Mouse (Mus musculus): ENCODE measurements around the gene Sirt2. TPM values are rescaled to one million over a fixed set of nuclear protein-coding genes. Genes with fewer than 3 reads are reported as not detected.
A peak's percentile ranks its signal among the peaks of the same experiment; 100 is the strongest.

The Sirt2 gene
- polyA plus RNA-seq, 1 experiment from 2014 or later: 74.5 TPM

DNA sequence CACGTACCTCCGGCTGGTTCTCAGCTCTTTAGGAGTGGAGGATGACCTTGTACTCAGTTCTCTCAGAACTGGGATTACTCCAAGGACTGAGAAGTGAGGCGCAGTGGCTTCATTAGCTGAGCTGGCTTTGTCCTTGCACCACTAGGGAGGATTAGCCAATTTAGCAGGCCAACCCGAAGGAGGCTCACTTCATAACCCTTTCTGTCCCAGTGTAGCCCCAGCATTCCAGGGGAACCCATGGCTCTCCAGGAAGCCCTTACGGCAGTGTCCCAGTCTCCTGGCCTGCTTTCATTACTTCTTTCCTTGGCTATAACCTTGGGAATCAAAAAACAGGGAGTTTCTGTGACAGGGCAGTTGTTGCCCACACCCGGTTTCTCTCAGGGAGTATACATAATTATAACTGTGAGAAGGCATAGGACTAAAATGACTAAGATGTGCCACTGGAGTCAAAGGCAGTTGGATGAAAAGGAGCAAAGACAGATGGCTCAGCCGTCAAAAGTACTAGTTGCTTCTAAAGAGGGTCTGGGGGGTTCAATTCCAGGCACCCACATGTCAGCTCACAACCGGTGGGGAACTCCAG lies 41.2 kb downstream of the Sirt2 start:
- DNase-seq (ENCODE audit: low spot score): no peak
- H3K27me3 ChIP-seq (ENCODE audit: low read depth, poor library complexity, severe bottlenecking): no peaks in the 10 kb centered on the region
- peak overlapping the region; percentile 100 for H3K27ac ChIP-seq
- WGBS: 52% methylated on average over 6 of the region's 8 CpGs
- no peaks in the 10 kb centered on the region for H3K9me3 ChIP-seq (replicated peaks)
- peaks cover 11% of the 10 kb centered on the region for H3K36me3 ChIP-seq
- peaks cover 46% of the 10 kb centered on the region for H3K4me1 ChIP-seq
- peak overlapping the region; percentile 87 for H3K4me3 ChIP-seq

DNA sequence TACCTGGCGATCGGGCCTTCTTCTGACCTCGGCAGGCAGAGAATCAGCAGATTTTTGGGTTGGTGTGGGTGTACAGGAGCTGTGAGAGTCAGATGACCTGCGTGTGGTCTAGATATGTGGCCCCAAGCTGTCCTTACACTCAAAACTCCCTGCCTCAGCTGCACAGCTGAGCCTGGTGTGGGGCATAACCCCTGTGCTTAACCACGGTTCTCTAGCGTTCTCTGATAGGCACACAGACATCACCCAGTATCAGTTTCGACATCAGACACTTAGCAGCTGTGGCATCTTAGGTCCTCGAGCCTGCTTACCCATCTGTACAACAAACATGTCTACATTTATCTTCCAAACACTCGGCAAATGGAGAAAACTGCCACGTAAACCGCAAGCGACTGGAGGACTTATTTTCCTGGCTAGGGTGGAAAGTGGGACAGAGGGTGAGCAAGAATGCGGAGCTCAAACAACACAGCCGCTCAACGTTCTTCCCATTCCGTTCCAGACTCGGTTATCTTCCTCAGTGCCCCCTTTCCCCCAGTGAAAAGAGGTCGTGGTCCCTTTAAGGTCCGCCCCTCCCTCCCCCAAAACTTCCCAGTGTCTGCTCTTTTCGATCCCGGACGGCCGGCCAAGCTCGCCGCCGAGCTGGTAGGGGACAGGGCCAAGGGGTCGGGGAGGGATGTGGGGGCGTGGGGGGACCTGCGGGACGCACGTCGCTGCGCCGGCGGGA lies 41.8 kb downstream of the Sirt2 start, which contains the start of gene Hnrnpl:
Gene Hnrnpl (plus strand): TSS at position 321 of the 721 bp plus-strand sequence.
- H3K27ac ChIP-seq: peak within 1 kb of the TSS; percentile 100
- DNase-seq (ENCODE audit: low spot score): no peak
- no peaks in the 10 kb centered on the region for H3K9me3 ChIP-seq (replicated peaks)
- H3K36me3 ChIP-seq: peaks cover 17% of the 10 kb centered on the region
- 5% methylated on average over 35 of the region's 35 CpGs for WGBS
- H3K27me3 ChIP-seq (ENCODE audit: low read depth, poor library complexity, severe bottlenecking): no peaks in the 10 kb centered on the region
- H3K4me3 ChIP-seq: peak within 1 kb of the TSS; percentile 87
- peaks cover 46% of the 10 kb centered on the region for H3K4me1 ChIP-seq

DNA sequence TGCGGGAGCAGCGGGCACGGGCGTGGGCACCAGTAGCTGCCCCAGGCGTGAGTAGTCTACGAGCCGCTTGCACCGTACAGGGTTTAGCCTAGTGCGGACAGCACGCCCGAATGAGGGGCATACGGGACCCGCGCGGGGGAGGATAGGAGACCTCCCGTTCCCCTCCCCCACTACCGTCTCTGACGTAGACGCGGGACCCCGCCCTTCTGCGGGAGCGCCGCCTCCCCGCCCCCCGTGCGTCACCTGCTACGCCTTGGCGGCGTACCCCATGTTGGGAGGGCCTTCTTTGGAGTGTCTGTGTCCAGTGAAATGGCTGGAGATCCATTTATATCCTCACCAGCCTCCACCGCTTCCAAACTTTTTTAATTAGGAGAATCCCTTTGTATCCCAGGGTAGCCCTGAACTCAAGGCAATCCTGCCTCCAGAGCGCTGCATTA lies 42.4 kb downstream of the Sirt2 start:
- peak overlapping the region; percentile 87 for H3K4me3 ChIP-seq
- H3K27me3 ChIP-seq (ENCODE audit: low read depth, poor library complexity, severe bottlenecking): no peaks in the 10 kb centered on the region
- DNase-seq (ENCODE audit: low spot score): peak; percentile 97
- WGBS: under 1% methylated on average over 32 of the region's 32 CpGs
- H3K9me3 ChIP-seq (replicated peaks): no peaks in the 10 kb centered on the region
- H3K27ac ChIP-seq: peak overlapping the region; percentile 100
- H3K36me3 ChIP-seq: peaks cover 23% of the 10 kb centered on the region
- peaks cover 46% of the 10 kb centered on the region for H3K4me1 ChIP-seq

DNA sequence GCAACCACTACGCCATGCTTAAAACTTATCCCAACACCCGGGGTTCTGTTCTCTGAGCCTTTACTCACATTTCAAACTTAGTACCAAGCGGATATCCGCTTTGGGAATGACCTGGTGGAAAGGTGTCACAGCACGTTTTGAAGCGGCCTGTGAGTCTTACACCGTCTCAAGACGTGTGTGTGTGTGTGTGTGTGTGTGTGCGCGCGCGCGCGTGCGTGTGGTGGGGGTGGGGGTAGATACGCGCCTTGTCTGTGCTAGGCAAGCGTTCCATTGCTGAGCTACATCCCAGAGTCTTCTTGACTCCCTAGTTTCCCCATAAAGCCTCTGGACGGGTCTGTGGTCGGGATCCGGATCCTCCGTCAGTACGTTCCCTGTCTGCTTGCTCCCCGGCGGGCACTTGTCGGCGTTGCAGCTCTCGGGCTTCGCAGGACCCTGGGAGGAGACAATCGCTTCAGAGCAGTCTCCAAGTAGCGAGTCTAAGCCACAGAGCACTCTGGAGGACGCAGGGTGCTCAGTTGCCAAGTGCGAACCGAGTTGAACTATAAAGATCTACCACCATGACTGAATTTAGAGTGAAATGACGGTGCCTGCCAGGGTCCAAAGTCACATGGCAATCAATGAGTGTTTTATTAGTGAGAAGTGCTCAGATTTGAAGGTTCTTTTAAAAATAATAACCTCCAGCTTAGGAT lies 43.0 kb downstream of the Sirt2 start:
- Histone ChIP-seq H3K36me3 (peaks cover 29% of the 10 kb centered on the region), H3K4me3 (peak overlapping the region; percentile 87), H3K9me3 (replicated peaks) (no peaks in the 10 kb centered on the region), H3K27ac (peak overlapping the region; percentile 100), H3K27me3 (ENCODE audit: low read depth, poor library complexity, severe bottlenecking) (no peaks in the 10 kb centered on the region), H3K4me1 (peaks cover 45% of the 10 kb centered on the region)
- DNase-seq (ENCODE audit: low spot score): peak; percentile 86
- under 1% methylated on average over 35 of the region's 35 CpGs for WGBS

DNA sequence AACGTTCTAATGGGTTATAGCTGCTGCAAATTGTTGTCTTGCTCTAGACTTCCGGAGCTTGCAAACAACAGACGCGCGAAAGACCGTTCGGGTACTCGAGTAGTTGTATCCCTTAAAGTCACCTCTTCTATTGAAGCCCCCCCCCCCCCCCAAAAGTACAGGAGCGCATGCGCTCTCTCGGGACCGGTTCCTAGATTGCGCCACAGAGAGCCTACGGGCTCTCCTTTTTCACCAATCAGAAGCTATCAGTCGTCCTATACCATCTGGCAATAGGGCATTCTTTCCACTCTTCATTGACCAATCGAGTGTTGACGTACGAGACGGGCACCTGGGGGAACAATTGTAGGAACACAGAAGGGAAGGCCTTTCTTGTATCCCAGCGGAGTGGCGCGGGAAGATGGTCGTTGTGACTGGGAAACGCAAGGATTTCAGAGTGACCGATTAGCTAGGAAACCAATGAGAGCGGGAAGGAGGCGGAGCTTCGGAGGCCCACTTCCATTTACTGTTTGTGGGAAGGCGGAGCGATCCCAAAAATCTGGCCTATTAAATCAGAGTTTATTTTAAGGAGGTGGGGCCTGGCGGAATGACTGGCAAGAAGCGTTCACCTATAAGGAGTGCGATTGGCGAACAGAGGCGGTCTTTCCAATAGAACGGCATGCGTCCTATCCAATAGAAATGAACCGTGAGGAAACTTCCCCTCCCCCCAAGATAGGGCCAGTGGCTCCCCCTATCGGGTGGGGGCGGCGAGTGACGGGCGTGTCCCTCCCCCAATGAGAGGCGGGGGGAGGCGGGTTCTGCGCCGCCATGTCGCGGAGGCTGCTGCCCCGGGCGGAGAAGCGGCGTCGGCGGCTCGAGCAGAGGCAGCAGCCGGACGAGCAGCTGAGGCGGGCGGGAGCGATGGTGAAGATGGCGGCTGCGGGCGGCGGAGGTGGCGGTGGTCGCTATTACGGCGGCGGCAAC lies 43.9 kb downstream of the Sirt2 start:
- peak overlapping the region; percentile 87 for H3K4me3 ChIP-seq
- DNase-seq (ENCODE audit: low spot score): peak; percentile 97
- no peaks in the 10 kb centered on the region for H3K27me3 ChIP-seq (ENCODE audit: low read depth, poor library complexity, severe bottlenecking)
- peak overlapping the region; percentile 100 for H3K27ac ChIP-seq
- no peaks in the 10 kb centered on the region for H3K9me3 ChIP-seq (replicated peaks)
- peaks cover 50% of the 10 kb centered on the region for H3K4me1 ChIP-seq
- peaks cover 37% of the 10 kb centered on the region for H3K36me3 ChIP-seq
- under 1% methylated on average over 69 of the region's 70 CpGs for WGBS

DNA sequence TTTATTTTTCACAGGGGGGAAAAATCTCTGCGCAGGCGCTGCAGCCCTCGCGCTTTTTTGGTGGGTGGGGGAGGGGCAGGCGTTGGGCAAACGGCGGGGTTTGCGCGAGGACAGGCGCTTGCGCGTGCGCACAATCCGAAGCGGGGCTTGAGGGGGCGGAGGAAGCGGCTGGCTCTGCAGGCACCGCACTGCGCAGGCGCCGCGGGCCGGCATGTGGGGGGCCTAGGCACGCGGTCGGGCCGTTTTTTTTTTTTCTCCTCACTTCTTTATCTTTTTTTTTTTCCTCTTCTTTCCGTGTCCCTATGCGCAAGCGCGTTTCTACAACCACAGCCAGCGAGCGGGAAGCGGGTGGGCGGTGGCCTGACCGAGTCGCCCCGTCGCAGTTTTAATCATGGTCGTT lies 44.7 kb downstream of the Sirt2 start:
- peak overlapping the region; percentile 87 for H3K4me3 ChIP-seq
- no peaks in the 10 kb centered on the region for H3K27me3 ChIP-seq (ENCODE audit: low read depth, poor library complexity, severe bottlenecking)
- peak; percentile 97 for DNase-seq (ENCODE audit: low spot score)
- 0% methylated on average over 40 of the region's 40 CpGs for WGBS
- H3K9me3 ChIP-seq (replicated peaks): no peaks in the 10 kb centered on the region
- H3K36me3 ChIP-seq: peaks cover 46% of the 10 kb centered on the region
- H3K27ac ChIP-seq: peak overlapping the region; percentile 100
- peaks cover 59% of the 10 kb centered on the region for H3K4me1 ChIP-seq

DNA sequence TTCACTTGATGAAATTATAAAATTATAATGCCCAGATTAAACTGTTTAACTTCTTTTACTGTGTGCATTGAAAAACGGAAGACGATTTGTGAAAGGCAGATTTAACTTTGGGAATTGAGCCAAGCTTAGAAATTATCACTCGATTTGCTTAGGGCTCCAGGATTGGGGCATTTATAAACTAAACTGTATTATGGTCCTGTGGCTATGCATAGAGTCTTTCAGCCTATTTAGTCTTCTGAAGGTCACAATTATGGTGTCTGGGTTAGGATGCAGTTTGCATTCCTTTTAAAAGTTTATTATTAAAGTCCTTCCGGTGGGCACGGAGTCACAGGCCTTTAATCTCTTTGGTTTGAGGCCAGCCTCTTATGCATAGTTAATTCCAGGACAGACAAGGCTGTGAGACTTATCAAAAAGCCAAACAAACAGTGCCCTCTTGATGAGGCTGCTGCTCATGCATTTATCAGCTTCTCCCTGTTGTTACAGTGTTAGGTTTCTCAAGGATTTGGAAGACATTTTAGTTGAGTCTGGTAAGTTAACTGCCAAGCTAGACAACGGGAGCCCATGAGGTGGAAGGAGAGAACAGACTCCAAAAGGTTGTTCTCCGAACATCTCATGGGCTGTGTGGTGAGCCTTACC lies 45.2 kb downstream of the Sirt2 start:
- 19% methylated on average over 7 of the region's 7 CpGs for WGBS
- DNase-seq (ENCODE audit: low spot score): no peak
- H3K4me1 ChIP-seq: peaks cover 60% of the 10 kb centered on the region

DNA sequence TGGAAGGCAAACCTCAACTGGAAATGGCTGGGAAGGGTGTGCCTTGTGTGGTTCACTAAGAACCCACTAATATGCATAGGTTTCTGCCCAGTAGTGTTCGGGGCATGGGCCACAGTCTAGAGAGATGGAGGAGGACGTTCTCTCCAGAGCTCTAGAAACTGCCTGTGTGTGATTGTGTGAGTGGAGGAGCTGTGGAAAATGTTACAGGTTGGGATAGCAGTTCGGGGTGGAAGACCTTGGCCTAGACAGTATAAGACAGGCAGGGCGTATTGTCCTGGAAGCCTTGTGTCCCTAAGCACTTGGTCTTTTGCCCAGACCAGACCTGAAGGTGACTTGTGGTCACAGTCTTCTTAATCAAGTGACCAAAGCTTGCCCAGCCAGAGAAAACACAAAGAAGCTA lies 45.9 kb downstream of the Sirt2 start:
- peak overlapping the region; percentile 87 for H3K4me3 ChIP-seq
- DNase-seq (ENCODE audit: low spot score): no peak
- H3K27me3 ChIP-seq (ENCODE audit: low read depth, poor library complexity, severe bottlenecking): no peaks in the 10 kb centered on the region
- peak overlapping the region; percentile 100; the same call in 1 of the 2 replicates for H3K27ac ChIP-seq
- 78% methylated on average over 4 of the region's 4 CpGs for WGBS
- no peaks in the 10 kb centered on the region for H3K9me3 ChIP-seq (replicated peaks)
- peaks cover 63% of the 10 kb centered on the region for H3K4me1 ChIP-seq
- peaks cover 58% of the 10 kb centered on the region for H3K36me3 ChIP-seq

More for the DNA sequence above, 45.2 kb downstream of the Sirt2 start:
- no peaks in the 10 kb centered on the region for H3K9me3 ChIP-seq (replicated peaks)
- H3K4me3 ChIP-seq: peak overlapping the region; percentile 87
- peak overlapping the region; percentile 100 for H3K27ac ChIP-seq
- no peaks in the 10 kb centered on the region for H3K27me3 ChIP-seq (ENCODE audit: low read depth, poor library complexity, severe bottlenecking)
- H3K36me3 ChIP-seq: peaks cover 51% of the 10 kb centered on the region

DNA sequence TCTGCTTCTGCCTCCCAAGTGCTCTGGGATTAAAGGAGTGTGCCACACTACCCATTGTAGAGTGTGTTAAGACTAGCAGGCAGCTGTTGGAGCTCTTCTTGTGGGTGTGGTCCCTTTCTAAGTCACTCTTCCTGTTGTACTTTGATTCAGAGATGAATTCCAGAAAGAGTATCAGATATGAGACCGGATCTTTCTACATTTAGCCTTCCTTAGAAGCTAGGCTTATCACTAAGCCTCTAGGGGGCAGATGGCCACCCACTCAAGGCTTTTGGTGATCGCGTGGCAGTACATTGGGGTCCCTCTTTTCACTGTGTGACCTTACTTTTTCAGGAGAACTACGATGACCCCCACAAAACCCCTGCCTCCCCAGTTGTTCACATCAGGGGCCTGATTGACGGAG lies 46.4 kb downstream of the Sirt2 start:
- DNase-seq (ENCODE audit: low spot score): no peak
- H3K27ac ChIP-seq: no peak overlapping the region
- 89% methylated on average over 5 of the region's 5 CpGs for WGBS

DNA sequence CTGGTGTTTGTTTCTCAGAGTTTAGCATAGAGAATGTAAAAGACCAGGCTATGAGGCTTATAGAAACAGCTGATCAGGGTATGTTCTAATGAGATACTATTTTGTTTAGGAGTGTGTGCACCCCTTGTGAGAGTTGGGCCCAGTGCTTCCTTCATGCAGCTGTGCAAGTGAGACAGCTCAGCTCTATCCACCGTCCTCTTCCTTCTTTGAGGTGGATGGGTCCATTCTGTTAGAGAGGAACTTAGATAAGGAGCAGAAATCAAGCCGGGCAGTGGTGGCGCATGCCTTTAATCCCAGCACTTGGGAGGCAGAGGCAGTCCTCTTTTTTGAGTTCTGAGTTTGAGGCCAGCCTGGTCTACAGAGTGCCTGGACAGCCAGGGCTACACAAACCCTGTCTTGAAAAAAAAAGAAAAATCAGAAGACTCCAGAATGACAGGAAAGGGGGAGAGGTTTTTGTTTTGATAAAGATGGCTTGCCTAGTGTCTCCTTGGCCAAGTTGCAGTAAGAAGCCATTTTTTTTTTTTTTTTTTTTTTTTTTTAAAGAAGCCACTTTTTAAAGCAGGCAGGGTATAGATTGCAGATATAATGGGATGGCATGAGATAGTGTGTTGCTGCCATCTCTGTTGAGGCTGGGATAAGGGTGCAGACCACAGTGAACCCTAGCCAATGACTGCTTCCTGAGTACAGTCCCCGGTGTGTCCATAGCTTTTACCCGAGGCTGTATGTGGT lies 47.9 kb downstream of the Sirt2 start:
- WGBS: 90% methylated on average over 5 of the region's 5 CpGs
- Histone ChIP-seq H3K27ac (no peak overlapping the region), H3K4me3 (0 out of 2 replicates have a peak overlapping the region, but pooled peaks have one; percentile 87), H3K4me1 (peaks cover 48% of the 10 kb centered on the region), H3K36me3 (peaks cover 78% of the 10 kb centered on the region), H3K27me3 (ENCODE audit: low read depth, poor library complexity, severe bottlenecking) (no peaks in the 10 kb centered on the region), H3K9me3 (replicated peaks) (no peaks in the 10 kb centered on the region)
- DNase-seq (ENCODE audit: low spot score): no peak

More for the DNA sequence above, 46.4 kb downstream of the Sirt2 start:
- Histone ChIP-seq H3K27me3 (ENCODE audit: low read depth, poor library complexity, severe bottlenecking) (no peaks in the 10 kb centered on the region), H3K4me3 (peak overlapping the region; percentile 87), H3K36me3 (peaks cover 63% of the 10 kb centered on the region), H3K9me3 (replicated peaks) (no peaks in the 10 kb centered on the region), H3K4me1 (peaks cover 59% of the 10 kb centered on the region)

DNA sequence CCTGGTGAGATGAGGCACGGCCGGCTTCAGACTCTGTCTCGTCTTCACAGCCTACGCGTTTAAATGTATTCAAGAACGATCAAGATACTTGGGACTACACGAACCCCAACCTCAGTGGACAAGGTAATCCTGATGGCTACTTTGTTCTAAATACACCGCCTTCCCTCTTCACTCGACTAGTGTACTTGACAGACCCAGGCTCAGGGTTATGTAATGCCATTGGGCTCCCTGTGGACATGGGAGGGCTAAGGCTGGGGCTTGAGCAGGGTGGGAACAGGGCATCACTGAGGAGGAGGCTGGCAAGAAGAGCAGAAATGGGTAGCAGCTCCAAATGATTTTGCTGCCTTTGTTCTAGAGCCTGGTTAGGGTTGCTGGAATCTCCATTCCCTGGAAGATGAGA lies 48.7 kb downstream of the Sirt2 start:
- WGBS: 94% methylated on average over 9 of the region's 9 CpGs
- peaks cover 86% of the 10 kb centered on the region for H3K36me3 ChIP-seq
- DNase-seq (ENCODE audit: low spot score): no peak
- no peaks in the 10 kb centered on the region for H3K27me3 ChIP-seq (ENCODE audit: low read depth, poor library complexity, severe bottlenecking)
- no peak overlapping the region for H3K27ac ChIP-seq
- H3K4me3 ChIP-seq: no peak overlapping the region
- H3K9me3 ChIP-seq (replicated peaks): no peaks in the 10 kb centered on the region
- peaks cover 50% of the 10 kb centered on the region for H3K4me1 ChIP-seq
